Comparison of ENCODE assay signal across 8 mouse cellular contexts in genomic region chr13:21781021-21781555, GRCm38 (mm10). TPM values are rescaled to one million over a fixed set of nuclear protein-coding genes. Genes with fewer than 3 reads are reported as not detected.
DNase-seq lines count a peak whose midpoint lies in the region; ATAC-seq and TF ChIP-seq lines count a peak whose summit lies in the region.

No protein-coding gene starts in this region.

- H3K4me2 ChIP-seq in kidney, embryonic 14.5 days (replicated peaks; ENCODE audit: low read depth, low read length), result peak overlapping the region; percentile 88
- peak overlapping the region; percentile 86 for H3K4me2 ChIP-seq in hindbrain, embryonic 15.5 days
- peak overlapping the region; percentile 94; the same call in 1 of the 2 replicates for H3K4me2 ChIP-seq in midbrain, embryonic 15.5 days

- no peak for ATAC-seq in kidney, embryonic 14.5 days (ENCODE audit: low FRiP score, low TSS enrichment)
- ATAC-seq in hindbrain, embryonic 15.5 days (ENCODE audit: low FRiP score, low read depth), result no peak
- no peak for ATAC-seq in midbrain, embryonic 15.5 days (replicated peaks)
- ATAC-seq in erythroid progenitor cell, adult 5-6 weeks (replicated peaks; ENCODE audit: low FRiP score, poor library complexity, severe bottlenecking), result no peak

- no peak for DNase-seq in kidney, adult 2 months
- DNase-seq in left cerebral cortex, adult 8-10 months (ENCODE audit: low spot score in 2 of 2), result no peak
- DNase-seq in Muller cell, postnatal 12 days (ENCODE audit: inconsistent ontology term), result no peak

- WGBS in kidney, embryonic 14.5 days, result 50% methylated on average over 6 of the region's 6 CpGs
- 55% methylated on average over 6 of the region's 6 CpGs for WGBS in kidney, adult 2 months
- 47% methylated on average over 6 of the region's 6 CpGs for WGBS in bone marrow, adult 2 months
- WGBS in hindbrain, embryonic 15.5 days, result 51% methylated on average over 6 of the region's 6 CpGs
- 50% methylated on average over 6 of the region's 6 CpGs for WGBS in midbrain, embryonic 15.5 days

- H3K27ac ChIP-seq in kidney, embryonic 14.5 days (ENCODE audit: low read depth, low read length), result peak overlapping the region; percentile 99
- no peak overlapping the region for H3K27ac ChIP-seq in kidney, adult 2 months (ENCODE audit: insufficient read depth, low read depth, low read length)
- H3K27ac ChIP-seq in bone marrow, adult 2 months (ENCODE audit: control insufficient read depth, insufficient read depth, low read depth, low read length, poor library complexity), result peak overlapping the region; percentile 72; the same call in 1 of the 2 replicates
- H3K27ac ChIP-seq in hindbrain, embryonic 15.5 days (replicated peaks), result no peak overlapping the region
- H3K27ac ChIP-seq in midbrain, embryonic 15.5 days, result no peak overlapping the region

- H3K4me1 ChIP-seq in kidney, embryonic 14.5 days (ENCODE audit: control insufficient read depth, insufficient read depth, low read length), result peaks cover 18% of the 10 kb centered on the region
- H3K4me1 ChIP-seq in kidney, adult 2 months (ENCODE audit: control insufficient read depth, insufficient read depth, low read length), result no peaks in the 10 kb centered on the region; the same call in 1 of the 2 replicates
- H3K4me1 ChIP-seq in bone marrow, adult 2 months (ENCODE audit: control insufficient read depth, insufficient read depth, low read length), result peaks cover 4% of the 10 kb centered on the region; the same call in 1 of the 2 replicates
- H3K4me1 ChIP-seq in hindbrain, embryonic 15.5 days (replicated peaks), result peaks cover 42% of the 10 kb centered on the region
- peaks cover 41% of the 10 kb centered on the region for H3K4me1 ChIP-seq in midbrain, embryonic 15.5 days

- TF ChIP-seq CTCF in kidney, adult 2 months (conservative IDR thresholded peaks at IDR 0.05; ENCODE audit: insufficient read depth, insufficient read length, low read depth, low read length), result no peak
- no peak for TF ChIP-seq CTCF in bone marrow, adult 2 months (IDR thresholded peaks at IDR 0.05; ENCODE audit: control insufficient read depth, insufficient read depth, low read length)

- no peaks in the 10 kb centered on the region for H3K9me3 ChIP-seq in kidney, embryonic 14.5 days (ENCODE audit: control insufficient read depth, low read length)
- H3K9me3 ChIP-seq in hindbrain, embryonic 15.5 days, result no peaks in the 10 kb centered on the region
- no peaks in the 10 kb centered on the region for H3K9me3 ChIP-seq in midbrain, embryonic 15.5 days

- peak overlapping the region; percentile 96; the same call in 1 of the 2 replicates for H3K9ac ChIP-seq in kidney, embryonic 14.5 days (ENCODE audit: low read depth, low read length)
- no peak overlapping the region for H3K9ac ChIP-seq in hindbrain, embryonic 15.5 days
- H3K9ac ChIP-seq in midbrain, embryonic 15.5 days, result no peak overlapping the region

- TF ChIP-seq POLR2A in kidney, adult 2 months (IDR thresholded peaks at IDR 0.05; ENCODE audit: low read depth, low read length), result no peak
- no peak for TF ChIP-seq POLR2A in bone marrow, adult 2 months (IDR thresholded peaks at IDR 0.05; ENCODE audit: borderline replicate concordance, control insufficient read depth, low read depth, low read length)

- no peaks in the 10 kb centered on the region for H3K36me3 ChIP-seq in kidney, embryonic 14.5 days (ENCODE audit: control insufficient read depth, insufficient read depth, low read length)
- H3K36me3 ChIP-seq in kidney, adult 2 months (ENCODE audit: control insufficient read depth, insufficient read depth, low read length), result no peaks in the 10 kb centered on the region
- H3K36me3 ChIP-seq in hindbrain, embryonic 15.5 days, result no peaks in the 10 kb centered on the region
- H3K36me3 ChIP-seq in midbrain, embryonic 15.5 days (replicated peaks), result no peaks in the 10 kb centered on the region

- H3K27me3 ChIP-seq in kidney, embryonic 14.5 days (ENCODE audit: control insufficient read depth, insufficient read depth, low read length), result no peaks in the 10 kb centered on the region
- no peaks in the 10 kb centered on the region; the same call in none of the 2 replicates for H3K27me3 ChIP-seq in kidney, adult 2 months (replicated peaks; ENCODE audit: control insufficient read depth, insufficient read depth, low read length)
- peaks cover 6% of the 10 kb centered on the region; the same call in 1 of the 2 replicates for H3K27me3 ChIP-seq in hindbrain, embryonic 15.5 days
- no peaks in the 10 kb centered on the region for H3K27me3 ChIP-seq in midbrain, embryonic 15.5 days (replicated peaks)

- peak overlapping the region; percentile 74 for H3K4me3 ChIP-seq in kidney, embryonic 14.5 days (ENCODE audit: low read length)
- H3K4me3 ChIP-seq in kidney, adult 2 months (ENCODE audit: insufficient read depth, low read depth, low read length), result no peak overlapping the region
- no peak overlapping the region for H3K4me3 ChIP-seq in bone marrow, adult 2 months (replicated peaks; ENCODE audit: control insufficient read depth, low read depth, low read length)
- peak overlapping the region; percentile 47; the same call in 1 of the 2 replicates for H3K4me3 ChIP-seq in hindbrain, embryonic 15.5 days
- no peak overlapping the region; the same call in 1 of the 2 replicates for H3K4me3 ChIP-seq in midbrain, embryonic 15.5 days

RNA-seq across cellular contexts. Expression of gene Hist1h1b, which starts 0.7 kb away (rescaled TPM):
- 18.8 and 27.0 TPM in 2 replicates for polyA plus RNA-seq in kidney, embryonic 14.5 days (2014; fragmentation: Nextera tagmentation; extraction: Ambion mirVana)
- polyA plus RNA-seq in kidney, adult 2 months (2012; rRNA removed), result 0.14 TPM in 1 of 2 replicates, not detected in the other
- polyA plus RNA-seq in bone marrow, adult 2 months (2011; ENCODE audit: insufficient read depth, insufficient read length, low replicate concordance, missing spikeins), result 99.1 and 123 TPM in 2 replicates
- polyA plus RNA-seq in hindbrain, embryonic 15.5 days (2015; fragmentation: Nextera tagmentation; extraction: Ambion mirVana), result 3.5 and 7.4 TPM in 2 replicates
- 3.4 and 3.7 TPM in 2 replicates for polyA plus RNA-seq in midbrain, embryonic 15.5 days (2015; fragmentation: Nextera tagmentation; extraction: Ambion mirVana)
- 10 to 100 TPM in 2 of 4 experiments, 1 to 10 TPM in 2; 7.2 to 11.0 (median 10.2) TPM for total RNA-seq in left cerebral cortex, adult 8-10 months (2022)
- 1,815 and 1,971 TPM in 2 replicates for total RNA-seq in erythroid progenitor cell, adult 5-6 weeks (2015; ENCODE audit: low replicate concordance)
- total RNA-seq in erythroid progenitor cell, adult 5-6 weeks (2017; ENCODE audit: low replicate concordance), result 4,746 and 7,405 TPM in 2 replicates

RNA-seq across cellular contexts. Expression of gene Hist1h3i, which starts 2.1 kb away (rescaled TPM):
- polyA plus RNA-seq in kidney, embryonic 14.5 days (2014; fragmentation: Nextera tagmentation; extraction: Ambion mirVana), result 212 and 289 TPM in 2 replicates
- 1.1 and 3.3 TPM in 2 replicates for polyA plus RNA-seq in kidney, adult 2 months (2012; rRNA removed)
- polyA plus RNA-seq in bone marrow, adult 2 months (2011; ENCODE audit: insufficient read depth, insufficient read length, low replicate concordance, missing spikeins), result 34.1 TPM in 1 of 2 replicates, not detected in the other
- 28.0 and 43.0 TPM in 2 replicates for polyA plus RNA-seq in hindbrain, embryonic 15.5 days (2015; fragmentation: Nextera tagmentation; extraction: Ambion mirVana)
- polyA plus RNA-seq in midbrain, embryonic 15.5 days (2015; fragmentation: Nextera tagmentation; extraction: Ambion mirVana), result 26.1 and 35.4 TPM in 2 replicates
- total RNA-seq in left cerebral cortex, adult 8-10 months (2022), result 10 to 100 TPM; 44.4 to 70.8 (median 54.9) TPM
- 807 and 971 TPM in 2 replicates for total RNA-seq in erythroid progenitor cell, adult 5-6 weeks (2015; ENCODE audit: low replicate concordance)
- total RNA-seq in erythroid progenitor cell, adult 5-6 weeks (2017; ENCODE audit: low replicate concordance), result 793 and 862 TPM in 2 replicates

RNA-seq across cellular contexts. Expression of gene Hist1h2an, which starts 5.9 kb away (rescaled TPM):
- polyA plus RNA-seq in kidney, embryonic 14.5 days (2014; fragmentation: Nextera tagmentation; extraction: Ambion mirVana), result 11.0 and 12.2 TPM in 2 replicates
- polyA plus RNA-seq in kidney, adult 2 months (2012; rRNA removed), result 0.33 TPM in 1 of 2 replicates, not detected in the other
- polyA plus RNA-seq in bone marrow, adult 2 months (2011; ENCODE audit: insufficient read depth, insufficient read length, low replicate concordance, missing spikeins), result 14.9 and 15.3 TPM in 2 replicates
- polyA plus RNA-seq in hindbrain, embryonic 15.5 days (2015; fragmentation: Nextera tagmentation; extraction: Ambion mirVana), result 1.0 and 1.5 TPM in 2 replicates
- polyA plus RNA-seq in midbrain, embryonic 15.5 days (2015; fragmentation: Nextera tagmentation; extraction: Ambion mirVana), result 3.8 TPM in 1 of 2 replicates, not detected in the other
- total RNA-seq in left cerebral cortex, adult 8-10 months (2022), result 1 to 10 TPM in 2 of 4 experiments, not detected in 2; 2.9 to 4.0 TPM
- total RNA-seq in erythroid progenitor cell, adult 5-6 weeks (2015; ENCODE audit: low replicate concordance), result 9.4 and 13.4 TPM in 2 replicates
- 1,681 and 2,099 TPM in 2 replicates for total RNA-seq in erythroid progenitor cell, adult 5-6 weeks (2017; ENCODE audit: low replicate concordance)

RNA-seq across cellular contexts. Expression of gene Hist1h2bp, which starts 6.2 kb away (rescaled TPM):
- polyA plus RNA-seq in kidney, embryonic 14.5 days (2014; fragmentation: Nextera tagmentation; extraction: Ambion mirVana), result 1.9 and 4.3 TPM in 2 replicates
- polyA plus RNA-seq in kidney, adult 2 months (2012; rRNA removed), result 0.43 TPM in 1 of 2 replicates, not detected in the other
- polyA plus RNA-seq in bone marrow, adult 2 months (2011; ENCODE audit: insufficient read depth, insufficient read length, low replicate concordance, missing spikeins), result 31.5 and 33.4 TPM in 2 replicates
- polyA plus RNA-seq in hindbrain, embryonic 15.5 days (2015; fragmentation: Nextera tagmentation; extraction: Ambion mirVana), result 0.44 and 0.58 TPM in 2 replicates
- 0.31 and 0.87 TPM in 2 replicates for polyA plus RNA-seq in midbrain, embryonic 15.5 days (2015; fragmentation: Nextera tagmentation; extraction: Ambion mirVana)
- 10 to 100 TPM in 1 of 4 experiments, 1 to 10 TPM in 3; 6.0 to 11.4 (median 8.5) TPM for total RNA-seq in left cerebral cortex, adult 8-10 months (2022)
- 31.0 and 96.0 TPM in 2 replicates for total RNA-seq in erythroid progenitor cell, adult 5-6 weeks (2015; ENCODE audit: low replicate concordance)
- 241 and 315 TPM in 2 replicates for total RNA-seq in erythroid progenitor cell, adult 5-6 weeks (2017; ENCODE audit: low replicate concordance)

RNA-seq across cellular contexts. Expression of gene Hist1h2bn, which starts 27.2 kb away (rescaled TPM):
- polyA plus RNA-seq in kidney, embryonic 14.5 days (2014; fragmentation: Nextera tagmentation; extraction: Ambion mirVana), result 2.0 and 11.0 TPM in 2 replicates
- not detected in 2 replicates for polyA plus RNA-seq in kidney, adult 2 months (2012; rRNA removed)
- polyA plus RNA-seq in bone marrow, adult 2 months (2011; ENCODE audit: insufficient read depth, insufficient read length, low replicate concordance, missing spikeins), result 98.2 and 195 TPM in 2 replicates
- polyA plus RNA-seq in hindbrain, embryonic 15.5 days (2015; fragmentation: Nextera tagmentation; extraction: Ambion mirVana), result 1.1 TPM in 1 of 2 replicates, not detected in the other
- polyA plus RNA-seq in midbrain, embryonic 15.5 days (2015; fragmentation: Nextera tagmentation; extraction: Ambion mirVana), result 0.89 TPM in 1 of 2 replicates, not detected in the other
- total RNA-seq in left cerebral cortex, adult 8-10 months (2022), result 10 to 100 TPM in 3 of 4 experiments, 1 to 10 TPM in 1; 1.6 to 11.3 (median 10.8) TPM
- 1,688 and 1,944 TPM in 2 replicates for total RNA-seq in erythroid progenitor cell, adult 5-6 weeks (2015; ENCODE audit: low replicate concordance)
- total RNA-seq in erythroid progenitor cell, adult 5-6 weeks (2017; ENCODE audit: low replicate concordance), result 6,530 and 7,011 TPM in 2 replicates

Comparison
In these comparisons a context has a peak if more than half of its experiments do, and no peak if none do; other contexts are left out.
1. H3K27ac ChIP-seq: peak in kidney, embryonic 14.5 days (single experiment) and bone marrow, adult 2 months (single experiment); none in kidney, adult 2 months (single experiment), hindbrain, embryonic 15.5 days (single experiment) and midbrain, embryonic 15.5 days (single experiment).
2. H3K4me3 ChIP-seq: peak in kidney, embryonic 14.5 days (single experiment) and hindbrain, embryonic 15.5 days (single experiment); none in kidney, adult 2 months (single experiment), bone marrow, adult 2 months (single experiment) and midbrain, embryonic 15.5 days (single experiment).
3. Peak in every context shown above with its lines, with median percentiles within 50 percentile points of each other: H3K4me2 ChIP-seq.